Mouse (Mus musculus) heart, embryonic 13.5 days (tissue): ENCODE data around the gene Prdm11. TPM values are rescaled to one million over a fixed set of nuclear protein-coding genes. Genes with fewer than 3 reads are reported as not detected.
A peak's percentile ranks its signal among the peaks of the same experiment; 100 is the strongest.

ENCODE experiments used
- ATAC-seq: fragments of 200-750 bp; cut with Nextera tagmentation; 2 replicates; pipeline ENCODE4 v1.8.0; 2017; ENCODE audit warnings: moderate TSS enrichment; ENCODE audit not compliant: insufficient number of reproducible peaks, low FRiP score, low TSS enrichment; ENCODE audit errors: extremely low read depth
- H3K27ac ChIP-seq: fragments of 300-500 bp; sonication (generic); replicated peaks from 2 replicates; pipeline ENCODE4 v1.5.1; 2015; ENCODE audit warnings: moderate library complexity, mild to moderate bottlenecking, inconsistent platforms
- H3K27me3 ChIP-seq: fragments of 300-500 bp; sonication (generic); replicated peaks from 2 replicates; pipeline ENCODE4 v1.6.1; 2015; ENCODE audit warnings: mild to moderate bottlenecking, inconsistent platforms
- H3K36me3 ChIP-seq: fragments of 300-500 bp; sonication (generic); 2 replicates; pipeline ENCODE4 v1.6.1; 2015; ENCODE audit warnings: mild to moderate bottlenecking, inconsistent platforms
- H3K4me1 ChIP-seq: fragments of 300-500 bp; sonication (generic); 2 replicates; pipeline ENCODE4 v1.6.1; 2015; ENCODE audit warnings: inconsistent platforms
- H3K4me2 ChIP-seq: fragments of 300-500 bp; sonication (generic); 2 replicates; pipeline ENCODE4 v1.6.1; 2015; ENCODE audit warnings: inconsistent platforms, mild to moderate bottlenecking, moderate library complexity
- H3K4me3 ChIP-seq: fragments of 300-500 bp; sonication (generic); 2 replicates; pipeline ENCODE4 v1.5.1; 2015; ENCODE audit warnings: moderate library complexity, mild to moderate bottlenecking, inconsistent platforms
- H3K9ac ChIP-seq: fragments of 300-500 bp; sonication (generic); 2 replicates; pipeline ENCODE4 v1.6.1; 2015; ENCODE audit warnings: inconsistent platforms, mild to moderate bottlenecking, moderate library complexity
- H3K9me3 ChIP-seq: fragments of 300-500 bp; sonication (generic); 2 replicates; pipeline ENCODE4 v1.6.1; 2016; ENCODE audit warnings: inconsistent platforms
- WGBS: fragments of 180-500 bp; shearing (Covaris S2); methylation state at CpG from one replicate; pipeline ENCODE4 v1.1.7; 2015; ENCODE audit warnings: mixed read lengths; 5-methylcytosine and 5-hydroxymethylcytosine counted together
- polyA plus RNA-seq: library from polyadenylated mRNA; unstranded; fragments of >200 nt; fragmentation: Nextera tagmentation; extraction: Ambion mirVana; gene quantifications from 2 replicates; pipeline ENCODE4 v1.2.1, GENCODE M21; 2015

Gene Prdm11
- 2.8 and 3.6 TPM in 2 replicates for polyA plus RNA-seq

DNA sequence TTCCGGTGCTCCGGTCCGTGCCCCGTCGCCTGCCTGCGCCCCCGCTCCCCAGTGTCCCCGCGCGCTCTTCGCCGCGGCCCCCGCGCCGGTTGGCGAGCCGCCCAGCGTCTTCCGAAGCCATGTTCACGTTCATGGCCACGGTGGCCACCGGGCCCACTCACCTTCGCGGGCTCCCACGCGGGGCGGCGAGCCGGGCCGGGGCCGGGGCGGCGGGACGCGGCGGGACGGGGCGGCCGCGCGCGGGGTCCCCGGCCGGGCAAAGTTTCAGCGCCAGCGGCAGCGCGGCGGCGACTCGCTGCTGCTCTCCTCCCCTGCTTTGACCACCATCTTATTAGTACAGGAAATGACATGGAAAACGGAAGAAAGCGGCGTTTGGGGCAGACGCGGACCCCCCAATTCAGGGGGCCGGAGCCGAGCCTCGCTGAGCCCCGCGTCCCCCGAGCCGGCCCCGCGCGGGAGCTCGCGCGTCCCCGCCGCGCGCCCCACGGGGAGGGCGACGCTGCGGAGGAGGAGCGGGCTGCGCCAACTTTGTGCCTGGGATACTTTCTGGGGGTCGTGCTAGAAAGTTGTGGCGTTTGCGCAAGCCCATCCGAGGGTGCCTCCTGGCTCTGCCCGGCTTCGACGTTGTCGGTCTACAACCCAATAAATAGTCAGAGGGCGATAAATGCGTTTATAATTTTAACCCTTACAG, at the start of gene Prdm11:
TSS of gene Prdm11 (minus strand) at position 350 of the 691 bp plus-strand sequence.
- Histone ChIP-seq H3K36me3 (no peaks in the 10 kb centered on the region), H3K4me2 (peak within 1 kb of the TSS; percentile 85), H3K27ac (peak within 1 kb of the TSS; percentile 98), H3K4me1 (peaks cover 58% of the 10 kb centered on the region), H3K9me3 (no peaks in the 10 kb centered on the region), H3K4me3 (peak within 1 kb of the TSS; percentile 86), H3K27me3 (no peaks in the 10 kb centered on the region), H3K9ac (peak within 1 kb of the TSS; percentile 100)
- no peak for ATAC-seq
- under 1% methylated on average over 84 of the region's 90 CpGs for WGBS

DNA sequence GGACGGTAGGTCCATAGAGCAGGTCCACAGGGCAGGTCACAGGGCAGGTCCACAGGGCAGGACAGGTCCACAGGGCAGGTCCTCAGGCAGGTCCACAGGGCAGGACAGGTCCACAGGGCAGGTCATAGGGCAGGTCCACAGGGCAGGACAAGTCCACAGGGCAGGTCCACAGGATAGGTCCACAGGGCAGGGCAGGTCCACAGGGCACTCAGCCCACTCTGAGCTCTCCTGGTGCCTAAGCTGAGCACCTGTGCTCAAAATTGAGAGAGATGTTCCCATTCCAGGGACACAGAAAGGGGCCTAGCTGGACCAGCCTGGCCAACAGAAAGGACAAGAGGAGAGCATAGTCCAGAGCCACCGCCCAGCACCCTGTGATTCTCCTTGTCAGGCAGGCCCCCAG, 46.4 kb upstream of the Prdm11 start:
- Histone ChIP-seq H3K9me3 (no peaks in the 10 kb centered on the region), H3K27ac (no peak overlapping the region), H3K27me3 (peaks cover 4% of the 10 kb centered on the region; the same call in 1 of the 2 replicates), H3K4me2 (no peak overlapping the region), H3K9ac (no peak overlapping the region), H3K4me3 (no peak overlapping the region), H3K4me1 (peaks cover 13% of the 10 kb centered on the region), H3K36me3 (no peaks in the 10 kb centered on the region)
- no peak for ATAC-seq
- WGBS, result 77% methylated on average over 2 of the region's 2 CpGs

GRCm38 (mm10) chr2:93091679-93092078, 45.7 kb upstream of the Prdm11 start:
- Histone ChIP-seq H3K4me3 (no peak overlapping the region), H3K36me3 (no peaks in the 10 kb centered on the region), H3K9me3 (no peaks in the 10 kb centered on the region), H3K27me3 (peaks cover 4% of the 10 kb centered on the region; the same call in 1 of the 2 replicates), H3K4me2 (no peak overlapping the region), H3K9ac (no peak overlapping the region), H3K4me1 (peaks cover 13% of the 10 kb centered on the region), H3K27ac (no peak overlapping the region)
- ATAC-seq, result no peak
- WGBS, result 80% methylated on average over 2 of the region's 2 CpGs

GRCm38 (mm10) chr2:93089379-93090089, 43.6 kb upstream of the Prdm11 start:
- no peaks in the 10 kb centered on the region for H3K9me3 ChIP-seq
- no peak for ATAC-seq
- H3K27me3 ChIP-seq, result peaks cover 8% of the 10 kb centered on the region; the same call in 1 of the 2 replicates
- H3K9ac ChIP-seq, result no peak overlapping the region
- H3K27ac ChIP-seq, result no peak overlapping the region
- no peak overlapping the region for H3K4me3 ChIP-seq
- H3K4me1 ChIP-seq, result peaks cover 13% of the 10 kb centered on the region
- H3K4me2 ChIP-seq, result no peak overlapping the region; the same call in 1 of the 2 replicates
- H3K36me3 ChIP-seq, result no peaks in the 10 kb centered on the region
- WGBS, result 46% methylated on average over 7 of the region's 7 CpGs

- Histone ChIP-seq H3K27ac (no peak overlapping the region), H3K9ac (no peak overlapping the region), H3K4me3 (no peak overlapping the region), H3K4me2 (no peak overlapping the region), H3K9me3 (no peaks in the 10 kb centered on the region), H3K27me3 (peaks cover 9% of the 10 kb centered on the region; the same call in 1 of the 2 replicates), H3K36me3 (no peaks in the 10 kb centered on the region), H3K4me1 (peaks cover 13% of the 10 kb centered on the region)
- no peak for ATAC-seq
- WGBS, result 75% methylated on average over 7 of the region's 7 CpGs
These were observed 42.0 kb upstream of the Prdm11 start for GRCm38 (mm10) chr2:93088006-93088405.

DNA sequence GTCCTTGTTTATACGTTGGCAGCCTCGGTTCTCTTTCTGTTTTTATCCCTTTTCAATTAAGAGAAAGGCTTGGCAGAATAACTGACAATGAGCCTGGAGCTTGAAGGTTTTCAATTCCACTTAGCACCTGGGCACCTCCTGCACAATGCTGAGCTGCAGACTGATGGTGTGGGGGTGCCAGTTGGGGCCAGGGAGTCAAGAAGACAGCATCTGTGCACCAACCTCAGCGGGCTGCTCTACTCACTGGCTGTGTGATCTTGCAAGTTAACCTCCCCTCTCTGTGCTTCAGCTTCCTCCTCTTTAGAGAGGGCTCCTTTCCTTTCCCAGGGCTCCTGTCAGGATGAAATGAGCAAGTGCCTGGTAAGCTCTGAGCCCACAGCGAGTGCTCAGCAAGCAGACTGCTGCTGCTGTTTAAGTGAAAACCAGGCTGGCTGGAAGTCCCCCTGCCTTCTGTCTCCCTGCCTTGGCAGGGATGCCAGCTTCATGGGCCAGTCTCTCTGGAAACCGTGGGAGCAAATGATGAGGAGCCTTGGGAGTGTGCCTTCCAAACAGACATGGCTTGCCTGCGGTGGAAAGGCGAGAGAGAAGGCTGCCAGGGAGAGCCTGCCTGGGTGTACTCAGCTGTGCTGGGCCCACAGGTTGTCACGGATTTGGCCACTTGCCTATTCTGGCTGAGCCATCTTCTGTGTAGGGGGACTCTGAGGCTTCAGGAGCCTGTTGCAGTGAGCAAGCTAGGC, 39.5 kb upstream of the Prdm11 start:
- peaks cover 13% of the 10 kb centered on the region for H3K4me1 ChIP-seq
- H3K36me3 ChIP-seq, result no peaks in the 10 kb centered on the region
- no peak overlapping the region for H3K9ac ChIP-seq
- no peak overlapping the region for H3K4me2 ChIP-seq
- 55% methylated on average over 8 of the region's 8 CpGs for WGBS
- no peak for ATAC-seq
- no peaks in the 10 kb centered on the region for H3K9me3 ChIP-seq
- H3K27ac ChIP-seq, result no peak overlapping the region
- H3K27me3 ChIP-seq, result peaks cover 4% of the 10 kb centered on the region; the same call in 1 of the 2 replicates
- no peak overlapping the region for H3K4me3 ChIP-seq

- no peak overlapping the region for H3K27ac ChIP-seq
- H3K4me1 ChIP-seq, result peaks cover 7% of the 10 kb centered on the region
- no peak overlapping the region for H3K9ac ChIP-seq
- no peak for ATAC-seq
- no peaks in the 10 kb centered on the region for H3K36me3 ChIP-seq
- 78% methylated on average over 5 of the region's 5 CpGs for WGBS
- H3K4me3 ChIP-seq, result no peak overlapping the region
- peaks cover 4% of the 10 kb centered on the region; the same call in 1 of the 2 replicates for H3K27me3 ChIP-seq
- H3K9me3 ChIP-seq, result no peaks in the 10 kb centered on the region
- no peak overlapping the region for H3K4me2 ChIP-seq
These were observed 38.5 kb upstream of the Prdm11 start for GRCm38 (mm10) chr2:93084481-93084880.

DNA sequence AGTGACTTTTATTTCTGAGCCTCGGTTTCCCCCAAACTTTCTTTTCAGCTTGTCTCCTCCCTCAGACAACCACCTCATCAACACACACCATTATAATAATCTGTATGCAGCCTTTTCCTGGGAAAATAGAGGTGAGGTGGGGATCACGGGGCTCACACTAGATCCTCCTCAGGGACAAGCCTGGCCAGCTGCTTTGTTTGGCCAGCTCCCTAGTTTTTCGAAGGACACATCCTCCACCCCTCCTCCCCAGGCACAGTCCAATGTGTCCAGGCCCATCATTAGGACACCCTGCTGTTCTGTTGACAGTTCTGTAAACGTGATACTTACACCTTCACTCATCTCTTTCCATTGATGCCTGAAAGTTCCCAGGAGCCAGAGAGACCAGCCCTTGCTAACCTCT, 37.4 kb upstream of the Prdm11 start:
- Histone ChIP-seq H3K9me3 (no peaks in the 10 kb centered on the region), H3K27ac (no peak overlapping the region), H3K36me3 (no peaks in the 10 kb centered on the region), H3K9ac (no peak overlapping the region), H3K27me3 (peaks cover 5% of the 10 kb centered on the region; the same call in 1 of the 2 replicates), H3K4me2 (no peak overlapping the region), H3K4me3 (no peak overlapping the region), H3K4me1 (no peaks in the 10 kb centered on the region)
- no peak for ATAC-seq
- WGBS, result 35% methylated on average over 4 of the region's 4 CpGs

GRCm38 (mm10) chr2:93082846-93083245, 36.9 kb upstream of the Prdm11 start:
- Histone ChIP-seq H3K36me3 (no peaks in the 10 kb centered on the region), H3K27me3 (peaks cover 9% of the 10 kb centered on the region; the same call in 1 of the 2 replicates), H3K27ac (no peak overlapping the region), H3K9ac (no peak overlapping the region), H3K4me1 (no peaks in the 10 kb centered on the region), H3K9me3 (no peaks in the 10 kb centered on the region), H3K4me2 (no peak overlapping the region), H3K4me3 (no peak overlapping the region)
- 52% methylated on average over 3 of the region's 3 CpGs for WGBS
- no peak for ATAC-seq

GRCm38 (mm10) chr2:93080871-93081608, 35.1 kb upstream of the Prdm11 start:
- H3K27me3 ChIP-seq, result peaks cover 9% of the 10 kb centered on the region; the same call in 1 of the 2 replicates
- no peak overlapping the region for H3K4me3 ChIP-seq
- 42% methylated on average over 5 of the region's 5 CpGs for WGBS
- no peak overlapping the region for H3K27ac ChIP-seq
- no peaks in the 10 kb centered on the region for H3K36me3 ChIP-seq
- H3K4me1 ChIP-seq, result no peaks in the 10 kb centered on the region
- H3K4me2 ChIP-seq, result no peak overlapping the region
- no peak for ATAC-seq
- no peaks in the 10 kb centered on the region for H3K9me3 ChIP-seq
- no peak overlapping the region for H3K9ac ChIP-seq
